In genomic region chr13:12519371-12519770, GRCm38 (mm10) we compare ENCODE assay signal across 8 mouse cellular contexts. TPM values are rescaled to one million over a fixed set of nuclear protein-coding genes. Genes with fewer than 3 reads are reported as not detected.
DNase-seq lines count a peak whose midpoint lies in the region; ATAC-seq and TF ChIP-seq lines count a peak whose summit lies in the region.

No protein-coding gene starts in this region.

- ATAC-seq in intestine, embryonic 15.5 days: peak; percentile 60
- peak; percentile 76 for ATAC-seq in midbrain, embryonic 16.5 days

- no peak for DNase-seq in layer of hippocampus, adult 2 months (ENCODE audit: low spot score in 2 of 2)
- DNase-seq in layer of hippocampus, adult 8-10 months (ENCODE audit: low spot score in 2 of 2): no peak
- DNase-seq in embryo, embryonic 9.5 days (ENCODE audit: extremely low spot score): peak; percentile 33
- no peak for DNase-seq in adrenal gland, postnatal 14 days
- no peak for DNase-seq in left cerebral cortex, postnatal 10 days (ENCODE audit: extremely low spot score in 1 of 2, low spot score in 2 of 2)
- DNase-seq in adrenal gland, adult 2 months: no peak

- 4% methylated on average over 18 of the region's 18 CpGs for WGBS in intestine, embryonic 15.5 days
- WGBS in midbrain, embryonic 16.5 days: 4% methylated on average over 18 of the region's 18 CpGs

- H3K36me3 ChIP-seq in intestine, embryonic 15.5 days: no peaks in the 10 kb centered on the region
- H3K36me3 ChIP-seq in midbrain, embryonic 16.5 days (ENCODE audit: control insufficient read depth, insufficient read depth, low read length): no peaks in the 10 kb centered on the region

- no peaks in the 10 kb centered on the region for H3K9me3 ChIP-seq in intestine, embryonic 15.5 days
- H3K9me3 ChIP-seq in midbrain, embryonic 16.5 days (replicated peaks; ENCODE audit: control insufficient read depth, low read length, poor library complexity, severe bottlenecking): no peaks in the 10 kb centered on the region

- no peak for TF ChIP-seq CTCF in layer of hippocampus, adult 2 months (conservative IDR thresholded peaks at IDR 0.05)

- H3K27me3 ChIP-seq in intestine, embryonic 15.5 days (replicated peaks): no peaks in the 10 kb centered on the region
- peaks cover 7% of the 10 kb centered on the region for H3K27me3 ChIP-seq in midbrain, embryonic 16.5 days (ENCODE audit: control insufficient read depth, insufficient read depth, low read depth, low read length)

- H3K9ac ChIP-seq in intestine, embryonic 15.5 days: 0 out of 2 replicates have a peak overlapping the region, but pooled peaks have one; percentile 11
- peak overlapping the region; percentile 55 for H3K9ac ChIP-seq in midbrain, embryonic 16.5 days (ENCODE audit: low read depth, low read length)

- no peak overlapping the region for H3K27ac ChIP-seq in layer of hippocampus, adult 2 months
- H3K27ac ChIP-seq in intestine, embryonic 15.5 days: no peak overlapping the region
- no peak overlapping the region for H3K27ac ChIP-seq in midbrain, embryonic 16.5 days (ENCODE audit: low read length)

- H3K4me2 ChIP-seq in intestine, embryonic 15.5 days (replicated peaks): peak overlapping the region; percentile 85
- peak overlapping the region; percentile 99 for H3K4me2 ChIP-seq in midbrain, embryonic 16.5 days (ENCODE audit: low read length)

- peak overlapping the region; percentile 55 for H3K4me3 ChIP-seq in layer of hippocampus, adult 2 months
- peak overlapping the region; percentile 46 for H3K4me3 ChIP-seq in intestine, embryonic 15.5 days (replicated peaks)
- peak overlapping the region; percentile 61 for H3K4me3 ChIP-seq in midbrain, embryonic 16.5 days (ENCODE audit: low read depth, low read length)

- no peaks in the 10 kb centered on the region for H3K4me1 ChIP-seq in intestine, embryonic 15.5 days (replicated peaks)
- no peaks in the 10 kb centered on the region; the same call in 1 of the 2 replicates for H3K4me1 ChIP-seq in midbrain, embryonic 16.5 days (ENCODE audit: control insufficient read depth, insufficient read depth, low read length)

- intact Hi-C loops in left cerebral cortex, postnatal 10 days (cut with DNase I): no loop called here

RNA-seq across cellular contexts. Expression of gene Edaradd, which starts 0.9 kb away (rescaled TPM):
- total RNA-seq in layer of hippocampus, adult 2 months (2021): under 1 TPM; 0.26 to 0.29 TPM
- total RNA-seq in layer of hippocampus, adult 8-10 months (2022): under 1 TPM; 0.16 to 0.28 (median 0.21) TPM
- 1.5 and 2.8 TPM in 2 replicates for polyA plus RNA-seq in intestine, embryonic 15.5 days (2015; fragmentation: Nextera tagmentation; extraction: Ambion mirVana)
- 1.9 and 2.5 TPM in 2 replicates for polyA plus RNA-seq in midbrain, embryonic 16.5 days (2015; fragmentation: Nextera tagmentation; extraction: Ambion mirVana)
- 0.19 and 0.45 TPM in 2 replicates for total RNA-seq in adrenal gland, postnatal 14 days (2021)
- total RNA-seq in left cerebral cortex, postnatal 10 days (2021): under 1 TPM; 0.47 to 0.93 TPM
- under 1 TPM; 0.03 to 0.06 TPM for total RNA-seq in adrenal gland, adult 2 months (2021)
- polyA plus RNA-seq in adrenal gland, adult 2 months (2012; rRNA removed): 0.02 TPM in 1 of 2 replicates, not detected in the other

RNA-seq across cellular contexts. Expression of gene Ero1lb, which starts 46.3 kb away (rescaled TPM):
- 10 to 100 TPM; 12.4 to 14.8 TPM for total RNA-seq in layer of hippocampus, adult 2 months (2021)
- 10 to 100 TPM; 11.6 to 19.6 (median 14.3) TPM for total RNA-seq in layer of hippocampus, adult 8-10 months (2022)
- 8.4 and 13.4 TPM in 2 replicates for polyA plus RNA-seq in intestine, embryonic 15.5 days (2015; fragmentation: Nextera tagmentation; extraction: Ambion mirVana)
- polyA plus RNA-seq in midbrain, embryonic 16.5 days (2015; fragmentation: Nextera tagmentation; extraction: Ambion mirVana): 17.1 and 19.2 TPM in 2 replicates
- total RNA-seq in adrenal gland, postnatal 14 days (2021): 13.6 and 15.0 TPM in 2 replicates
- total RNA-seq in left cerebral cortex, postnatal 10 days (2021): 10 to 100 TPM; 10.5 to 11.0 TPM
- 10 to 100 TPM; 14.0 to 14.8 TPM for total RNA-seq in adrenal gland, adult 2 months (2021)
- 23.0 and 26.2 TPM in 2 replicates for polyA plus RNA-seq in adrenal gland, adult 2 months (2012; rRNA removed)

RNA-seq across cellular contexts. Expression of gene Lgals8, which starts 54.6 kb away (rescaled TPM):
- total RNA-seq in layer of hippocampus, adult 2 months (2021): 10 to 100 TPM; 35.1 to 37.2 TPM
- total RNA-seq in layer of hippocampus, adult 8-10 months (2022): 10 to 100 TPM; 44.1 to 49.4 (median 45.2) TPM
- 30.5 and 36.0 TPM in 2 replicates for polyA plus RNA-seq in intestine, embryonic 15.5 days (2015; fragmentation: Nextera tagmentation; extraction: Ambion mirVana)
- polyA plus RNA-seq in midbrain, embryonic 16.5 days (2015; fragmentation: Nextera tagmentation; extraction: Ambion mirVana): 22.3 and 25.9 TPM in 2 replicates
- 59.3 and 67.7 TPM in 2 replicates for total RNA-seq in adrenal gland, postnatal 14 days (2021)
- total RNA-seq in left cerebral cortex, postnatal 10 days (2021): 10 to 100 TPM; 25.4 to 27.0 TPM
- total RNA-seq in adrenal gland, adult 2 months (2021): 10 to 100 TPM; 73.3 to 87.4 TPM
- 15.6 and 16.5 TPM in 2 replicates for polyA plus RNA-seq in adrenal gland, adult 2 months (2012; rRNA removed)
